Mouse (Mus musculus) B cell, adult 67 days (primary cell): ENCODE measurements around the gene Gpr137c. TPM values are rescaled to one million over a fixed set of nuclear protein-coding genes. Genes with fewer than 3 reads are reported as not detected.

Source experiments
- total RNA-seq, 2 experiments: library from RNA; stranded (reverse); gene quantifications; 4 replicates each; pipeline ENCODE4 v1.2.4; 2023

Gene Gpr137c
- 10 to 100 TPM; 51.9 to 72.4 TPM for total RNA-seq

GRCm38 (mm10) chr14:45219281-45220089 is at the start of gene Gpr137c:
Gpr137c (plus strand) TSS chr14:45219717.

GRCm38 (mm10) chr14:45220090-45220956 is 806 bp downstream of the Gpr137c start, which contains the start of gene Txndc16:
Txndc16 (minus strand) TSS chr14:45220328.

GRCm38 (mm10) chr14:45318426-45319236 is 99.1 kb downstream of the Gpr137c start, which contains the start of gene Ero1l:
Ero1l (minus strand) TSS chr14:45318771.

GRCm38 (mm10) chr14:45329589-45330181 is 110.2 kb downstream of the Gpr137c start, which contains the start of gene Psmc6:
Psmc6 (plus strand) TSS chr14:45329788.

Other genes with a start within 250 kb of the Gpr137c start
- gene Ptger2, start 231.5 kb upstream of the Gpr137c start, total RNA-seq, result 1 to 10 TPM; 1.1 to 1.7 TPM
- gene Txndc16, start 611 bp downstream of the Gpr137c start, total RNA-seq, result 100 to 1,000 TPM; 224 to 283 TPM
- 10 to 100 TPM; 23.3 to 28.4 TPM for gene Ero1l, start 99.1 kb downstream of the Gpr137c start, total RNA-seq
- gene Psmc6, start 110.1 kb downstream of the Gpr137c start, total RNA-seq, result 100 to 1,000 TPM; 112 to 115 TPM
- gene Styx, start 131.4 kb downstream of the Gpr137c start, total RNA-seq, result 10 to 100 TPM; 31.1 to 41.0 TPM
- gene Gnpnat1, start 185.2 kb downstream of the Gpr137c start, total RNA-seq, result 10 to 100 TPM; 13.0 to 21.1 TPM